Mouse (Mus musculus): ENCODE results near the gene D11Wsu47e.
A peak's percentile ranks its signal among the peaks of the same experiment; 100 is the strongest.
"Not testable (repeated sequence)": the region's sequence is repeated elsewhere in the genome, so short reads cannot be mapped to it uniquely, and the experiment has no call there.

D11Wsu47e gene

DNA sequence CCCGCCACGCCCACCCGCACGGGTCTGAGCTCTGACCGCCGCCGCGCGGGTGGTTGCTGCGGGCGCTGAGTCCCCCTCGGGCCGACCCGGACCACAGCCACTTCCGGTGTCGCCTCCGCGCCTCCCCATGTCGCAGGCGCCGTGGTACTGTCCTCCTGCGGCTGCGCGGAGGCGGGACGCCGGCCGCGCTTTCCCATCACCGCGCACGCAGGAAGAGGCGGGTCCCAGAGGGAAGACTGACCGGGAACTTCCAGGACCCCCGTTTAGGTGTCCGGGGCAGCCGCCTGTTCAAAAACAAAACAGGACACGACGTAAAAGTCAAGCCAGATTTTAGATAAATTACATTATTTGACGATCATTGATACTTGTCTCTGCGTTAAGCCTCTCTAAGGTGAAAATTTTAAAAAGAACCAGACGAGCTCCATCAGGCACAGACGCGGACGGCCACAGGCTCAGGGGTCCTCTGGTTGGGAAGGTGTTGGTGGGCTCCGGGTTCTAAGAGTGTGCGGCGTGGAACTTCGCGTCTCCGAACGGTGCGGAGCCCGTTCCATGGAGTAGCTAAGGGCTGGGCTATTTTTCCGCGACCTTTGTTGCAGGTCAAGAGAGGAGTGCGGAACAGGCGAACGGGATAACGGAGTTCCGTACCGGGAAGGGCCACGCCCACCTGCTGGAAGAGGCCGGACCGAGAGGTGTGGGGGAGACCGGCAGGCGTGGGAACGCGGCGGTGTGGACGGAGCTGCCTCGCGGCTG, at the start of gene D11Wsu47e, which contains the start of gene Fam104a:
TSS of gene D11Wsu47e (plus strand) at position 456 of the 750 bp plus-strand sequence.
TSS of gene Fam104a (minus strand) at position 199 of the 750 bp plus-strand sequence.
- peak; percentile 96 to 97 for DNase-seq

DNA sequence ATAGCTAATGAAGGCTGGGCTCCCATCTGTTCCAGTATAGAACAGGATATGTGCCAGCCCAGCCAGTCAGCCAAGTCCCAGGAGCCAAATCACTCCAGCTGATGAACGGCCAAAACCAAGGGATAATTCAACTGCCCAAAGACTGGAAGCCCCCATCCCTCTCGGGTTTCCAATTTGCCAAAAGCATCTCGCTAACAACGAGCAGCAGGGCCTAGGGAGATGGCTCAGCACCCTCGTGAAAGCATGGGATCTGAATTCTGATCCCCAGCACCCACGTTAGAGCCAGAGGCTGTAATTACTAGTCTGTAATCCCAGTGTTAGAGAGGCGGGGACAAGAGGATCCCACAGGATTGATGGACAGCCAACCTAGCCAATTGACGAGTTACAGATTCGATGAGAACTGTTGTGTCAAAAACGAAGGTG, 49.5 kb upstream of the D11Wsu47e start:
- no peak for DNase-seq

DNA sequence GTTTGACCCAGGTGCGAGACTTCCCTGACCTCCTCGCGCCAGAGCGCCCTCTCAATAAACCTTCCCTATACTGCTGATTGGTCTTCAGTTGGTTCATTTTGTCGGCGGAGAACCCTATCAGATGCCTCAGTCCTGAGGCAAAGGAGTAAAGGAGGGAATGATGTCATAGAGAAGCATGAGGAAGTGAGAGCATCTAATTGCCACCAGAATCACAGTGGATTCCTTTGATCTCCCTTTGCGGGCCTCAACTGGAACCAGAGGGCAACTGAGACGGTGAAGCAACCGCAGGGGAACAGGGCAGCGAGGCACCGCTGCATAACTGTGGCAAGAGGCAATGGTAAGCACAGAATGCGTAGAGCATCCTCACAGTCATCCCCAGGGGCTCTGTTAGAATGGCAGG, 45.5 kb upstream of the D11Wsu47e start:
- DNase-seq, result no peak

DNA sequence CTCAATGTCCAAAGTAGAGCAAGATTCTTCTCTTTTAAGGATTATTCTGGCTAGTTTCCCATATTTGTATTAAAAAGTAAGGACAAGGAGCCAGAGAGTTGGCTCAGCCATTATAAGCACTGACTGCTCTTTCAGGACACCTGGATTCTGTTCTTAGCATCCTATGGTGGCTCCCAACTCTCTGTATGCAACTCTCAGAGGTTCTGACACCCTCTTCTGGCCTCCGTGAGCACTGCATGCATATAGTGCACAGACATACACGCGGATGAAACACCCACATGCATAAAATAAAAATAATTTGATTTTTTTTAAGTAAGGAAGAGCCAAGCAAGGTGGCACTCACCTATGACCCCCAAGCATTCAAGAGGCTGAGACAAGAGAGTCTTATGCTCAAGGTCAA, 39.0 kb upstream of the D11Wsu47e start:
- DNase-seq, result no peak

DNA sequence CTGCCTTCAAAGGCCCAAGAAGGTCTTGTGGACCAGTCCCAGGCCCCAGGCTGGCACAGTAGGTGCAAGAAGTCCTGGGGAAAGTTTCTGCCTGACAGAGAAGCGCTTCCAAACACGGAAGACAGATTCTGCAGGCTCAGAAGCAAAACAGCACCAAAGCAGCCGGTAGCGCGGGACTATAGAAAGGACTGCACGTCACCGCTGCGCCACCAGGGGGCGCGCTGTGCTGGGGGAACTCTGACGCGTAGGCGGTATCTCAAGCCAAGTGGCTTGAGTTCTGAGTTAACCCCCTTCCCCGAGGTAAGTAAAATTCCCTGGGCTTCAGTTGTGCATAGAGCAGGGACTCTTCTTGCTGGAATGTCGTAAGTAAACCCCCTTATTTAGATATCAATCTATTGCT, 36.1 kb upstream of the D11Wsu47e start:
- peak; percentile 68 to 93 for DNase-seq

GRCm38 (mm10) chr11:113648690-113649352, 35.4 kb upstream of the D11Wsu47e start, which contains the start of gene Cog1:
Gene Cog1 (plus strand): TSS chr11:113649169.
- no peak for DNase-seq

- DNase-seq, result peak; percentile 58 to 84
Observed at GRCm38 (mm10) chr11:113649353-113650210, 34.6 kb upstream of the D11Wsu47e start, which contains the start of gene Slc39a11. Gene Slc39a11 (minus strand): TSS chr11:113650079.

- no peak for DNase-seq
Observed at GRCm38 (mm10) chr11:113651206-113651906, 32.9 kb upstream of the D11Wsu47e start.

GRCm38 (mm10) chr11:113651907-113652273, 32.3 kb upstream of the D11Wsu47e start:
- peak in 1 of 2 experiments; percentile 76 for DNase-seq

DNA sequence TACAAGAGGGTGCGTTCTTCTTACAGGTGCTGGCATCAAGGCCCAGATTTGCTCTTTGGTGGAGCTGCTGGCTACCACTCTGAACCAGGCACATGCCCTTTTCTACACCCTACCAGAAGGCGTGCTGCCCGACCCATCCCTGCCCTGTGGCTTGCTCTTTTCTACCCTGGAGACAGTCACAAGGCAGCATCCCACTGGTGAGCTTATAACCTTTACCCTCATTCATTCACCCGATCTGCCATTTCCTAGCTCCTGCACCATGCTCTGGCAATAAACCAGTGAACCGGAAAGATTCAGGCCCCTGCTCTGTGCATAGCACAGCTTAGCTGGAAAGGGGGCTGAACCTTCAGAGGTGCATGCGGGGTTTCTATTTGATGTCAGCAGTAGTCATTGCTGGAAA, 31.7 kb upstream of the D11Wsu47e start:
- peak; percentile 65 to 84 for DNase-seq

GRCm38 (mm10) chr11:113654105-113654504, 30.1 kb upstream of the D11Wsu47e start:
- no peak for DNase-seq

DNA sequence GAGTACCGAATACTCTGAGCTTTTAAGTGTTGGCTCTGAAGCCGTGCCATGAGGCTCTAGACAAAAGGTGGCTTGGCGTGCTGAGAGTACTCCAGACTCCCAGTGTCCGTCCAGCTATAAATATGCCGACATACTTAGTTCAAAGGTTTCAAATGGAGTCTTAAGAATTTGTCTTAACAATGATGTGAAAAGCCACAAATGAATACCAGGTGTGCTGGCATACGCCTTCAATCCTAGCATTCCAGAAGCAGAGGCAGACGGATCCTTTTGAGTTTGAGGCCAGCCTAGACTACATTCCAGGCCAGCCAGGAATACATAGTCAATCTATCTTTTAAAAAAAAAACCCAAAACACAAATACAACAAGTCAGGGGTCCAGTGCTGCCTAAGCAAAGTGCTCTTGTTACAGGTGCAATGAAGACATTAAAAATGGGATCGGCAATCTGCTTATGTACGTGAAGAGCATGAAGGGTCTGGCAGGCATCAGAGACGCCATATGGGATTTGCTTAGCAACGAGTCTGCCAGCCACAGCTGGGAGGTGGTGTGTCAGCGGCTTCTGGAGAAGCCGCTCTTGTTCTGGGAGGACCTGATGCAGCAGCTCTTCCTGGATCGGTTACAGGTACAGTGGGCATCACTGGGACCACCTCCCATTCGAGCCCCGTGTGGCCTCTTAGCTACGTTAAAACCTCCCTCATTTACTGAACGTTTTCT, 29.5 kb upstream of the D11Wsu47e start:
- no peak for DNase-seq

- no peak for DNase-seq
Observed at GRCm38 (mm10) chr11:113656511-113656932, 27.7 kb upstream of the D11Wsu47e start.

GRCm38 (mm10) chr11:113657221-113657620, 27.0 kb upstream of the D11Wsu47e start:
- no peak for DNase-seq

GRCm38 (mm10) chr11:113658319-113658718, 25.9 kb upstream of the D11Wsu47e start:
- DNase-seq, result peak; percentile 59 to 66

DNA sequence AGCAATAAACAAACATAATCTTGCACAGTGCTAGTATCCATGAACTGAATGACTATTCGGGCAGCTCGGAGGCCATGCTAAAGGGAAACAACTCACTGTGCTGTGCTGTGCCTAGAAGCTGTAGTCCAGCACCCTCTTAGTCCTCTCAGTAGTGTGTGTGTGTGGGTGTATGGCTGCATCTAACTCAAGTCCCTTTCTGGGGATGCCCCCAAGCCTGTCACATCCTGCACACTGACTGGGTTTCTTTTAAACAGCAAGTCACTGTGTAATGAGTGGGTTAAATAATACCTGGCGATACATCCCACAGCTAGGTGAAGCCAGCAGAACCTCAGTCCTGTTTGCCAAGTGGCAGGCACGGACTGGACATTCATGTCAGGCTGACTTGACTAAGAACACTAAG, 25.4 kb upstream of the D11Wsu47e start:
- DNase-seq, result no peak

DNA sequence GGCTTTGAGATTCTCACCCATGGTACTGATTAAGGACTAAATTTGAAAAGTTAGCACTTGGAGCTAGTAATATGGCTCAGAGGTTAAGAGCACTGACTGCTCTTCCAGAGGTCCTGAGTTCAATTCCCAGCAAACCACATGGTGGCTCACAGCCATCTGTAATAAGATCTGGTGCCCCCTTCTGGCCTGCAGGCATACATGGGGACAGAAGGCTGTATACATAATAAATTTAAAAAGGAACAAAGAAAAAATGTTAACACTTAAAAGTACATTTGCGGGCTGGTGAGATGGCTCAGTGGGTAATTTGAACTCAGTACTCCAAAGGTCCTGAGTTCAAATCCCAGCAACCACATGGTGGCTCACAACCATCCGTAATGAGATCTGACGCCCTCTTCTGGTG, 24.0 kb upstream of the D11Wsu47e start:
- DNase-seq, result not testable (repeated sequence)

DNA sequence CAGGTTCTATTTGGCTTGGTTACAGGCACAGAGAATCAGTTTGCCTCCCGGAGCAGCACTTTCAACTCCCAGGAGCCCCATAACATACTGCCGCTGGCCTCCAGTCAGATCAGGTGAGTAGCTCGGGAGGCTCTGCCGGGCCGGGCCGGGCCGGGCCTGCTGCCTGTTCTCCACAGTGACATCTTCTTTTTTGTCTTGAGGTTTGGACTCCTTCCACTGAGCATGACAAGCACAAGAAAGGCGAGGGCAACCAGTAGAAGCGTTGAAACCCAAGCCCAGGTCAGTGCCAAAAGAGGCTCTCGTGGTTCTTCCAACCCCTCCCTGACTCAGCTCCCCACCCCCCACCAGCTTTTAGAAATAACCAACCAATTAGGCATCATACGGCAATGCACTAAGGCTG, 23.3 kb upstream of the D11Wsu47e start:
- no peak for DNase-seq

DNA sequence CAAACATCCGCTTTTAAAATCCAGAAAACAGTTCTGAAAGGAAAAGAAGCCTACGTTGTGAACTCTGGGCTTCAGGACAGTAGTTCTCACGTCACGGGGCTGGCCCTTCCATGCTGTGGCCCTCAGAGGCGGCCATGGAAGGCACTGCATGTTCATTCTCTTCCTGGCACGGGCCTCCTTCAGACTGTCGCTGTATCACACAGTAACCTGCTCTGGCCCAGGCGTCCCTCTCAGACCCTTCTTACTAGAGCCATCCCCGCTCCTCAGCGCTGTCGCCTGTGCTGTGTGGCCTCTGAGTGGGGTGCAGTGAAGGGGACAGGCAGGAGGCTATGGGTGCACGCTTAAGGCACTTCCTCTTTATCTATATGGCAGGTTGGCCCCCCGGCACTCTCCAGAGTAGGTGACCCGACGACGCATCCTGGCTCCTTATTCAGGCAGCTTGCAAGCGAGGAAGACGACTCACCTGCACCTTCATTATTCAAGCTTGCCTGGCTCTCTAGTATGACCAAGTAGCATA, 22.3 kb upstream of the D11Wsu47e start:
- no peak for DNase-seq

DNA sequence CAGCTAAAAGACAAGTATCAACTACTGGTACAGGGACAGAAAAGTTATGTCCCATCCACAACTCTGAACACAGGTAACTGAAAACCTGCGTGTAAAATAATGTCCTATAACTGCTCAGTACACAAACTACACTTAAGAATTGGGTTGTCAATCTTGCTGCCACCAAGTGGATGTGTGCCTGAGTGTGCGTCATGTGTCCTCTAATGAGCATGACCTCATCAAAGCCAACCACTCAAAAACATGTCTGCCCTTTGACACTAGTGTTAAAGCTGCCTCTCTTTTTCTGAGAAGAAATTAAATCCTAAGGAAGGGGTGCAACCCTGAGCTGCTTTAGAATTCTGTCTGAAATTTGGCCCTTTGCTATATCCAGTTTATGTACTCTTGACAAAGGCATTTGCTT, 19.9 kb upstream of the D11Wsu47e start:
- no peak for DNase-seq

GRCm38 (mm10) chr11:113666205-113666604, 18.0 kb upstream of the D11Wsu47e start:
- no peak for DNase-seq

All from kidney, postnatal 36 days (tissue).